Mouse (Mus musculus) ovary, postnatal 10 days (tissue): ENCODE results near the gene Ccser1.
"Not testable (repeated sequence)": the region's sequence is repeated elsewhere in the genome, so short reads cannot be mapped to it uniquely, and the experiment has no call there.

Experiments
- DNase-seq: peaks from one replicate; pipeline ENCODE4 v3.0.0; 2022; ENCODE audit warnings: low spot score

Ccser1 gene

DNA sequence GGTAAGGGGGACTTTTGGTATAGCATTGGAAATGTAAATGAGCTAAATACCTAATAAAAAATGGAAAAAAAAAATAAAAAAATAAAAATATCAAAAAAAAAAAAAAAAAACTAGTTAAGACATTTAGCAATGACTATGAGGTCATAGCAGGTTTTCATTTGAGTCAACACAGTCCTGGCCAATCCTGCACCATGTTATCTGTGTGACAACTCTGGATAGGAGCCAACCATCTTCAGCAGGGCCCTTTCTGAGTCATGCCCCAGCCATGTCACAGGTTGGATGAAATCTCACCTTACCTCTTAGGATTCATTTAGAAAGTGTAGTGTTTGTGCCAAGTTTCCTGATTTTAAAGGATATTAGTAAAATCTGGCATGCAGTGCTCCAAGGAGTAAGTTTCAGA lies 45.2 kb downstream of the Ccser1 start:
- no peak for DNase-seq

DNA sequence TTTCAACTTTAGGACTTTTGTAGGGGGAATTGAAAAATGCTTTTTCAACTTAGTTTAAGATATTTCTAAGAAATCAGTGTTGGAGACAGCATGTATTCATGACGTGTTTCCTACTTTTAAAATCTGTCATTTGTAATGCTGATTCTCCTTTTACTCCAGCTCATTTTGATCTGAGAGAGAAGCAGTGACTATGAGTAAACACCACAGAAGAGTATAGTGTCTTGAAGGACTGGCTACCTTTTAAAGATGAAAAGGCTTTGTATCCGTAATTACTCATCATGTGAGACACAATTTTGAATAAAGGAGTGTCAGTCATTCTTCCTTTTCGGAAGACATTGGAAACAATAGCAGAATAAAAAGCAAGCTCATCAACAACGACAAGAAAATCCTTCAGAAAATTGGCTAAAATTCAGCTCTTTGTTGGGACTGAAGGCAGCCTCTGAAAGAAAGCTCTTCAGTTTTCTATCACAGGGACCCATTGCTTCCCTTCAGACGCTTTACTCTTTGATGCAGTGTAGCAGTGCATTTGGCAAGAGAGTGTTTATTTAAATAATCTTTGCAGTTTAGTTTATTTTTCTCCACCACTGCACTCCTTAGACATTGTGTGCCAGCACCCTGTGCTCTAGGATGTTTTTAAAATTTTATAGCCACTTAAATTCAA lies 50.1 kb downstream of the Ccser1 start:
- DNase-seq: no peak

DNA sequence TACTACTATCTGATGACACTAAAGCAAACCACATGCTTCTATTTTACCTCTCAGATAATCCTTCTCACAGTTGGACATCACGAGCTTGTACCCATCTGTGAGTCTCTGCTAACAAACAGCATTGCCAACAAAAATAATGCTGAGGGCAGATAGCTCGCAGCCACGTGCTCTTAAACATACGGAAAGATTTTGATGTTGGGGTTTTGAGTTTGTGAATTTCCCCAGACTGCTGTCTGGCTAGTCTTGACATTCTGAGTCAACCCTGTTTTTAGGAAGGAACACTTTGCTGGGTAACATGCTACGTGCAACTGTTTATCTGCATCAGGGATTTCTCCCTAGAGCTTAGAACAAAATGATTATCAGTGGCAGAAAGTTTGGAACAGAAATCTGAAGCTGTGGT lies 52.9 kb downstream of the Ccser1 start:
- no peak for DNase-seq

DNA sequence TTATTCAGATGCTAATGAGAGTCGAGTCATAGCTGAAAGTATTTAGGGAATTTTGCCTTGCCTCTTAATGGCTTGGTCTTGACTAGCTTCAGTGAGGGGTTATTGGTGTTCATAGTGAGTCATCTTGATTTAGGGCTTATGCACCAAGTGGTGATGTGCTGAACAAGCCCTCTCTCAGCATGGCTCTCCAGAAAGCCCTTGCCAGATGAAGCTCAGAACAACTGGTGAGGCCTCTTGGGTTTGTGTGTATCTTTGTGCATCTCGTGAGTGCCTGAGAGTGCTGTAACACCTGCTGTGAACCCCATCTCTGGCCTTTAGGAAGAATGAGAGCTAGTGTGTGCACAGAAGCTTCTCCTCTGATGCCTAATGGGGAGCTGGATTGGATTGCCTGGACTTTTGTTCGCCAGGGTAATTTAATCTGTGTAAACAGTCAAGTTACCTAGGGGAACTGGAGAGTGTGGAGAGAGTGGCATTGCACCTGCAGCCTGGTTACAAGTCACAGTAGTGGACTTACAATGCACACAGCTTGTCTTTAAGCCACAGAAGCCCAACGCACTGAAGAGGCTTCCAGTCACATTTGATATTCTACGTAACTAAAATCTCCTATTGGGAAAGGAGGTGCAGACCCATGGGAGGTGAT lies 53.5 kb downstream of the Ccser1 start:
- DNase-seq: no peak

DNA sequence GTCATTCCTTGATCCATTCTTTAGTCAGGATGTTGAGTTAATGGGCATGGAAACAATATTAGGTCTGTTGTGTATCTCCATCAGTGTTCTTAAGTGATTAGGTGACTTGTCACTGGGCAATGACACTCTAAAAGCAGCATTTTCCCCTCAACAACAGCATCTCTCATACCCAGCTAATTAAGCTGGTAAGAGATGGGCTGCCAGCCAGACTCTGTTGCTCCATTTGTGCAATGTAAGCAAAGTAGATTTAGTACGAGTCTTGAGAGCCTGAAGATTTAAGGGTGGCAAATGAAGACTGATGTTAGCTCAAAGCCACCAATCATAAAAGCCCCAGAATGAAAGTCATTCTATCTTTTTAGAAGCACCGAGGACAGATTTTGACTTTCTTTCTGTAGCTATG lies 60.5 kb downstream of the Ccser1 start:
- no peak for DNase-seq

DNA sequence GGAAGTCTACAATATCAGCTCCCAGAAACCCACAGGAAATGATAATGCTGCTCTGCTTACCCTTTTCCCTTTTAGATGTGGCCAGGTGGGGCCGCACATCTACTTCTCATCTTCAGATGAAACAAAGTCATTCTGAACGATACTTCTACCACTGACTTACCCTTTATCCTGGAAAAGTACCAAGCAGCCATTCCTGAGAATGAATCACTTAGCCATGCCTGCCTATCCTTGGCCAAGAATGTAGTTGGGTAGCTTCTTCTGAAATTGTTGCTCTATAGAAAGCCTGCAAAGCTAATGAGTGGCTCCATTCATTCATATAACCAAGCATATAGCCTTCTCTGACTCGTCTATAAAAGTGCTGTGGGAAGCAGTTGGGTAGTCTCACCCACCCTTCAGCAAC lies 62.4 kb downstream of the Ccser1 start:
- DNase-seq: no peak

DNA sequence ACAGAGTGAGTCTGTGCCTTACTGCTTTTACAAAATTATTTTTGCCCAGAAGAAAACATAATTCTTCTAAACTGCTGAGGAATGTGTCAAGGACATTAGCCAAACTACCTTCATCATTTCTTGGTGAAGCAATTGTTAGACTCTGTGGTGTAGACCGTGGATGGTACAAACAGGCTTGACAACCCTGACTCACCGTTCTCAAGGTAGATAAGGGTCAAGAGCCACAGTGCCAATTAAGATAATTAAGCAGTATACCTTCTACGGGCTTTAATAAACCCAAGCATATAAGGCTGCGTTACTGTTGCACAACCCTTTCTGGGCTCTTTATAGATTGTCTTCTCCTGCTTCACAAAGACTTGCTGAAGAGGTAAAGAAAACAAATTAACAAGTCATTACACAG lies 66.4 kb downstream of the Ccser1 start:
- no peak for DNase-seq

DNA sequence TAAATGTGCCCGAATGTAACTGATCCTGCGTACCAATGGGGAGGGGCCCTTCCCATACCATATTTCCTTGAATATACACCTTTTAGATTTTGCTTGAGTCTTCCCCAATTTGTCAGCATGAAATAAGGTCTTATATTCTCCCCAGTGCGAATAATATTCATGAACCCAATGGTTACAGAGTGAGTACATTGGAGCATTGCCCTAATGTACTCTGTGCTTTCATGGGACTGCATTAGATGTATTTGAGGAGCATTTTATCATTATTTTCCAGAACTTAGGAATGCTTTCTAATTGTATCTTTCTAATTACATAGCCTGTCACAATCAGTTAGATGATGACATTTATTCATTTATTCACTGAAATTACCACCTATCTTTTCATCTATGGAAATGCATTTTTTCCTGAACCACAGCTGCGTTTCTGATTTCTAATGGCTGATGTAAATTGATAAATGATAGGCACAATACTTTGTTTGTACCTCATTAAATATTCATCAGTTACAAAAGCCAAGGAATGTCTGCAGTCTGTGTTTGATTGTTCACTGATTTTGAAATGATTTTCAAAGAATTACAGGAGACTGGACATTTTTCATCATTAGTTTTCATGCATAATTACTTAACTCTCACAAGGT lies 67.8 kb downstream of the Ccser1 start:
- no peak for DNase-seq

DNA sequence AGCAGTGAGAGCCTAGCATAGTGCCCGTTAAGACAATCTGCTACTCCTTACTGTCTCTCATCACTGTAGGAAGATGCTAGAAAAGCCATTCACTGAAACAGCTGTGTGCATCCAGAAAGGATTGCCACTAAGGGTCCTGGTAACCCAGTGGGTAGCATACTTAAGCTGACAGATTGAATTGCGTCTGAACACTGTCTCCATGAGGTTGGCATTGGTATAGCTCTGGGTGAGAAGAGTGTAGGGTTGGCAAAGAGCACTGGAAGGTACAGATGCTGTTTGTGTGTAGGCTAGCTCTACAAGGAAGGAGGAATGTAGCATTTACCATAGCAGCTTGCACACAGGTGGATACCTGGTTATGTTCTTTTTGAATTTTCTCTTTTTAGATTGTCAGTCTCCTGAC lies 68.6 kb downstream of the Ccser1 start:
- DNase-seq: no peak

DNA sequence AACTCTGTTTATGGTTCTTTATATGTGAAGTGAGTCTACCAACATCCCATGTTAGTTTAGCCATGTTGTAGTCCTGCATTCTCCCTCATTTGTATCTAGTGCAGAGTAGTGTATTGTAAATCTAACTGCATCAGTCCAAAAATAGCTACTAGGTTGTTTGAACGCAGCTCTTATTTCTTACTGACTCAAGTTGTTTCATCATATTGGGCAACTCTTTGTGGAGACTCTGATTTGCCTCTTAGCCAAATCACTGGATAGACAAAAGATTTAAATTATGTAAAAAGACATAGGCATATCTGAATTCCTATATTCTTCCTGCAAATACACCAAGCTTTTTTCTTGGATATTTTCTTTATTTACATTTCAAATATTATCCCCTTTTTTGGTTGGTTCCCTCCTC lies 71.1 kb downstream of the Ccser1 start:
- DNase-seq: no peak

DNA sequence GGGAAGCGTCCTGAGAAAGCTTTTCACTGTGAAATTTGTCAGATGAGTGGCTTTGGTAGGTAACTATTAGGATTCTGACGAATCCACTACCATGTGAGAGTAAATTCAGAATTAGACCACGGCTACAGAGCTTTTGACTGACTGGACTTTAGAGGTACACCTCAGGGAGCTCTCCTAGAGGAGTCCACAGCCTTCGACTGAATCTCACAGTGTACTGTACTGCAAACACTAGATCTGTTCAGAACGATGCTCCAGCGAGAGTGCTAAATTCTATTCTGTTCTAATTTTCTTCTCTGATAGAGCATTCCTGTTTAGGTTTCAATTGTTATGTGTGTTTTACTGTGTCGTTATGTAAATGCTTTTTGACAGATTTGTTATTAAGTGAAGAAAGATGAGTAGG lies 72.8 kb downstream of the Ccser1 start:
- no peak for DNase-seq

DNA sequence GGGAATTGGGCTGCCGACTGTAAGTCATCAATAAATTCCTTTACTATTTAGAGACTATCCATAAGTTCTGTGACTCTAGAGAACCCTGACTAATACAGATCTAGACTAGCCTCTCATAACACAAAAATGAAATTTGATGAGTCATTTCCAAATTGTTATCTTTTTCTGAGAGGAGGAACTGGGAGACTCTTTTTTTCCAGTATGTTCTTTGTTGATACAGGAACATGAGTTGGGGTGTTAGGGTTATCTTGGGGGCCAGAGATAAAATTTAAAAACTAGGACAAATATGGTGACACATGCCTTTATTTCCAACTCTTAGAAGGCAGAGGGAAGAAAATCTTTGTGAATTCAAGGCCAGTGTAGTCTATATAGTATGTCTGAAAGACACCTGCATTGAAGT lies 75.8 kb downstream of the Ccser1 start:
- DNase-seq: not testable (repeated sequence)

DNA sequence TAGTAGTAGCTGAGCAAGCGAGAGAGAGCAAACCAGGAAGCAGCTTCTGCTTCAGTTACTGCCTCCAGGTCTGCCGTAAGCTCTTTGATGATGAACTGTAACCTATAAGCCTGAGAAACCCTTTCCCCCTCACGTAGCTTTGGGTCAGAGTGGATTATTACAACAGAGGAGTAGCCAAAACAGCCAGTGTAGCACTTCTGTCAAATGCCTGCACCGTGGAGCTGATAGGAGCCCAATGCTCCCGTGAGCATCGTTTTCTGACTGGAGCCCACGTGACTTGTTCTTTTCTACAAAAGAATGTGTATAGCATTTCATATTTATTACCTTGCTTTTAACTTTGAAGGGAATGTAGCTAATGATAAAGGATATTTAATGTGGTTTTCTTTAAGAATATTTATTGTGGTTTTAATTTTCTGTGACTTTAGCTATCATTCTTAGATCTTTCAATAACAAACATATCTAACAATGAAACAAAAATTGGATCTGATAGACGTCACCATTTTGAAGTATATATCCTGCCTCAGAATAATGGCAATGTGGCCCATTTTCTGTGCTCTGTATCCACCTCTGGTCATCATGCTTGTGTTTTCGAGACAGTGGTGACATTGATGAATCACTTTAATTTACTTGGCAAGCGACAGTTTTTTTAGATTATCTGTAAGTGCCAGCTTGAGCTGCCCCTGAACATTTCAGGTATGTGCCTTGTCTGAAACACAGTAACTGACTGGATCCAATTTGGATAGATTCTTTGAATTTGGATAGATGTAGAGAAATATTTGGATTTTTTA lies 78.9 kb downstream of the Ccser1 start:
- no peak for DNase-seq

DNA sequence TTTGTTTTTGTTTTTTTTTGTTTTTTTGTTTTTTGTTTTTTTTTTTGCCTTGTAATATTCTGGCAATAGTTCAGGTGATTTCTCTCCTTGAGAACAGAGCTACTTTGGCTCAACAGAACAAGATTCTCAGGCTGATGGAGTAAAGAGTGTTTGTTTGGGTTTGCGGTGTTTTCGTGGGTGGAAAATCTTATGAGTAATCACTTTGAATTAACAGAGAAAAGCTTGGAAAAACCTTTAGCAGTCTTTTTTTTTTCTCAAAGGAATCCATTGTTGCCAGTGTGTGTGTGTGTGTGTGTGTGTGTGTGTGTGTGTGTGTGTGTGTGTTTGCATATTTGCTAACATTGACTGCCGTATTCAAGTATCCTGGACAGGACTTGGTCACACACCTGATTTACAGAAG lies 81.3 kb downstream of the Ccser1 start:
- no peak for DNase-seq

DNA sequence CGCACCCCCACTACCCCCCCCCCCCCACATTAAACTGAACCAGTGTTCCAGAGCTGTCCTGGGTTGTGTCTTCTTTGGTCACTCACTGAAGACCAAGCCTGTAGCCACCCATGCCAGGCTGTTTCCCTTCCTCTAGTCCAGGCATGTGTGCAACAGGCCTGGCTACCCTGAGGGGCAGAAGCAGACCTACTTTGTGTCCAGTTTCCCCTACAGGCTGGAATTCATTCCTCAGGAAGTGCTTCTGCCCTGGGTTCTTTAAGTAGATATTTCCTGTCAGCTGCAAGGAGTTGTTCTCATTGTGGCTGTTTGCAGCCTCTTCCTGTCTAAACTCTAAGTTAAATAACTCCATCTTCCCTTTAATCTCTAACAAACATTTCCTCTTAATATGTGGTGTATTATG lies 82.3 kb downstream of the Ccser1 start:
- no peak for DNase-seq

DNA sequence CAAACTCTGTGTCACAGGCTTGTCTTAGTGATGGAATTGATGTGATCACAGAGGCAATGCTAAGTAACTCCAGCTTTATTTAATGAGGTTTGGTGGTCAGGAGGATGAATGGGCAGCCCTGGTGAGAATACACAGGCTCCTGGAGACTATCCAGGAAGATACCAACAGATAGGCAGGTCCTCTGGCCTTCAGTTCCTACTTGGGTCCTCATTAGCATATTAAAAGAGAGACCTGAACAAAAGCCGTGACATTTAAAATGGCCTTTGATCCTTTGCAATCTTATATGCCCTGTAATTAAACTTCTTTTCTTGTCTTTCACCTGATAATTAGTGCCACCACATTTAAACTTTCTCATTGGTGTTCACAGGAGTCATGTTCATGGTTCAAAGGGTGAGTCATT lies 83.2 kb downstream of the Ccser1 start:
- DNase-seq: no peak

DNA sequence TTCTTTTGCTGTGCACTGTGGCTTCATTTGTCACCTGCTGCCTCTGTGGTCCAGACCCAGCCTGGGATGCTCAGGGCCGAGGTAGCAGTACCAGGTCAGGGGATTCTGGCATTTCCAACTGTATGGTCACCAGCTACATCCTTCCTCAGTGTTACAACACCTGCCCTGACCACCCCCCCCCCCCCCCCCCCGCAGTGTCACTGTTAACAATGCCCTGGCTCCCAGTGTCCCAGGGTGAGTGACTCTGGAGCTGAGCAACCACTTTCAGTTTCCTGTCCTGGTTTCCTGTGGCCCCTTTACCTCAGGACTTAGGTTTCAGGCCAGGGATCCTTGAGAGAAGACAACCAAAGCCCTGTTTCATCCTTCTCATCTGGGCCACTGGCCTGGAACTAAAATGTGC lies 90.9 kb downstream of the Ccser1 start:
- DNase-seq: no peak

DNA sequence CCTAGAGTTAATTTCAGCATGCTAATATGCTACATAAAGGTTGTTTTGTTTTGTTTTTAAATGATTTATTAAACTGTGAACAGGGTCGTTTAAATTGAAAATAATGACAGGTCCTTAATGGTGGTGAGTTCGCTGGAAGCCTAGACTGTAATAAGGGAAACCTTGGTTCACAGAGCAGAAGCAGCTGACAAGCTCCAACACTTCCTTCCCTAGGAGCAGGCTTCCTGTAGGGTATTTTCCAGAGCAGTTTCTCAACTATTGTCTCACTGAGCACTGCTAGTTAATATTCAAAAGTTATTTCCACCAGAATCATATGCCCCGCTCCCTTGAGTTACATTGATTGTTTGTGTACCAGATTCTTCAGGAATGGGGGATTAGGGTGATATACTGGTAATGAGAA lies 93.3 kb downstream of the Ccser1 start:
- DNase-seq: no peak

DNA sequence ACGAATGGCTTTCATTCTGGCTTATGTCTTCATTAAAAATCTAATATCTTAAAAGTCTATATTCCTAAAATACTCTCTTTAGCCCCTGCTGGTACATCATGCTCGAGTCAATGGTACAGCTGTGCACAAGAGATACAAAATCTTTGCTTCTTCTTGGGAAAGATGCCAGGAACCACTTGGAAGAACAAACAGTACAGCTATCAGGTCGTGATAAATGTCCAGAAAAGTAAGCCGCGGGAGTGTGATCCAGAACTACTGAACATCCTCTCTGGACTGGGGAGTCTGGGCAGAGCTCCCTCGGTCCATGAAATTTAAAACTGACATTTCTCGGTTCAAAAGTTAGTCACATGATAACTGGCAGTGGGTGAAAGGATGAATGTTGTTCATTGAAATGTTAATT lies 99.4 kb downstream of the Ccser1 start:
- no peak for DNase-seq

DNA sequence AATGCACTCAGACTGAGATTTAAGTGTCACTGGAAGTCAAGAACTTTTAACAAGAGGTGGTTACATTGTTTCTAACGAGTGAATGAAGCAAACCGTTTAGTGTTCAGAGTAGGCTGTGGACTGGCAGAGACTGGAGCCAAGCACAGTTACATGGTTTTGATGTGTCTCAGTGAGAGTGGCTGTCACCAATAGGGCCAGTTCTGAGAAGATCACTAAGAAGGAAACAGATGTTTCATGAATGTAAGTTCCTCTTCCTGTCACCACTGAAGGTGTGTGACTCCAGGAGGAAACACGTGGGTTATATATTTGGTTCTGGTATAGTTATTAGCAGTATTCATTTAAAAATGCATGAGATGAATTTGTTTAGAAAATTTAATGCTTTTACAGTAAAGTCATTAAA lies 112.8 kb downstream of the Ccser1 start:
- DNase-seq: no peak

DNA sequence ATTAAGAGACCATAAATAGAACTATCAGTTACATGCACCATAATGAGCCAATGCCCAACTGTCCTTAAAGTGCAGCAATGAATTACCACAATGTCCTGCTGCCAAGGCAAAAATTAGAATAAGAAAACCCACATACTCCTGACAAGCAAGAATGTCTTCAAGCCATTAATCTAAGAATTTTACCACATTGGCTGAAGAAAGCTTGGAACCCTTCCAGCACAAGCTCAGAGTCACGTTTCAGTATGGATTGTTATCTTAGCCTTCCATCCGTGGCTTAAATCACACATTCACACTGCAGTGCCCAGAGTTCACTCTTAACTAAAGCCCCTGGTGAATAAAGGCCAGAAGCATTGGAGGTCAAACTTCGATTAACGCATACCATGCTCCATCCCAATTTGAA lies 115.4 kb downstream of the Ccser1 start:
- no peak for DNase-seq

DNA sequence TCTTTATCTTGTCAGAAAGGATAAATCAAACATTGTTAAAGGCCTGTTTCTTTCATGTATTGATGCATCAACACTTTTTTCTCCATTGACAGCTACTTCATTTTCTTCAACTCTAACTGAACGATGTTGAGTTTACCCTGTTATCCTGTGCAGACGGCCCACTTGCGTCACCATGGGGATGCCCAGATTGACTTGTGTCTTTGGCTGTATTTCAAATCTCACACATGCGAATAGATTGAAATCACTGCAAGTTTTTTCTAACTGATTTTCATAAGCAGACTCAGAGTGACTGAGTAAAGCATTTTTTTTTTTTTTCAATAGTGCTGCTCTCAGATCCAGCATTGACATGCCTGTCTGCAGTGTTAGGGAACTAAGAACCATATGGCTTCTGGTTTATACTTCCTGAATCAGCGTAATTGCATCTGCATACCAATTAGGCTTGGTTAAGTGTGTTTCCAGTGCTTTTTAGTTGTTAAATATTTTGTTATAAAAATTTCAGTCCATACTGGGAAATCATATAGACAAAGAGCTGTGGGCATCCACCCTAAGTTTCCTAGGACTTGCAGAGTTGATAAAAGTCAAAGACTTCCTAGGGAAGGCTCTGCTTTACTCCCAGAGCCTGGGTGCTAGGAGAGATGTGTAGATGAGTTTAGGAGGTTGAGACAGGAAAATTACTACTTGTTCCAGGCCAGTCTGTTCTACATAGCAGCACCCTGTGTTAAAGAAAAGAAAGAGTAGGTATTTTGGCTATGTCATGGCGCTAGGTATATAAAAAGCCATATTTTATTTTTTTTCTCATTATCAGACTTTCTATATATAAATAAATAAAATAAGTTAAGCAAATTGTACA lies 116.3 kb downstream of the Ccser1 start:
- no peak for DNase-seq
